Mouse (Mus musculus) forebrain, embryonic 14.5 days (tissue): ENCODE measurements around the gene Foxl2. TPM values are rescaled to one million over a fixed set of nuclear protein-coding genes. Genes with fewer than 3 reads are reported as not detected.

Source experiments
- ATAC-seq: fragments of 200-750 bp; cut with Nextera tagmentation; 2 replicates; pipeline ENCODE4 v1.8.0; 2017; ENCODE audit warnings: mild to moderate bottlenecking, moderate library complexity
- DNase-seq: peaks from one replicate; pipeline ENCODE4 v3.0.0-alpha.2; 2015; ENCODE audit warnings: low spot score
- H3K27ac ChIP-seq: fragments of 300-500 bp; sonication (generic); 2 replicates; pipeline ENCODE4 v1.5.1; 2014; ENCODE audit warnings: low read depth, mild to moderate bottlenecking, control low read depth, low read length, moderate library complexity
- H3K27me3 ChIP-seq: fragments of 300-500 bp; sonication (generic); replicated peaks from 2 replicates; pipeline ENCODE4 v1.6.1; 2014; ENCODE audit warnings: low read length, control low read depth, mixed read lengths; ENCODE audit not compliant: control insufficient read depth, insufficient read depth
- H3K36me3 ChIP-seq: fragments of 300-500 bp; sonication (generic); 2 replicates; pipeline ENCODE4 v1.6.1; 2014; ENCODE audit warnings: low read length, control low read depth; ENCODE audit not compliant: control insufficient read depth, insufficient read depth
- H3K4me1 ChIP-seq: fragments of 300-500 bp; sonication (generic); 2 replicates; pipeline ENCODE4 v1.6.1; 2014; ENCODE audit warnings: antibody characterized with exemption, low read length, control low read depth; ENCODE audit not compliant: control insufficient read depth, insufficient read depth
- H3K4me2 ChIP-seq: fragments of 300-500 bp; sonication (generic); 2 replicates; pipeline ENCODE4 v1.6.1; 2014; ENCODE audit warnings: mild to moderate bottlenecking, control low read depth, low read length
- H3K4me3 ChIP-seq: fragments of 300-500 bp; sonication (generic); 2 replicates; pipeline ENCODE4 v1.5.1; 2014; ENCODE audit warnings: low read depth, low read length, control low read depth
- H3K9ac ChIP-seq: fragments of 300-500 bp; sonication (generic); 2 replicates; pipeline ENCODE4 v1.6.1; 2014; ENCODE audit warnings: mild to moderate bottlenecking, low read length, control low read depth, moderate library complexity
- H3K9me3 ChIP-seq: fragments of 300-500 bp; sonication (generic); replicated peaks from 2 replicates; pipeline ENCODE4 v1.6.1; 2016; ENCODE audit warnings: low read length, control low read depth, mixed read lengths; ENCODE audit not compliant: control insufficient read depth
- WGBS: fragments of 180-500 bp; shearing (Covaris S2); extraction: QIAGEN DNeasy Blood & Tissue Kit; methylation state at CpG from one replicate; pipeline ENCODE4 v1.1.7; 2014; 5-methylcytosine and 5-hydroxymethylcytosine counted together
- polyA plus RNA-seq: library from polyadenylated mRNA; unstranded; fragments of >200 nt; fragmentation: Nextera tagmentation; extraction: Ambion mirVana; gene quantifications from 2 replicates; pipeline ENCODE4 v1.2.1, GENCODE M21; 2014

Foxl2 gene
- 0.43 and 0.72 TPM in 2 replicates for polyA plus RNA-seq

DNA sequence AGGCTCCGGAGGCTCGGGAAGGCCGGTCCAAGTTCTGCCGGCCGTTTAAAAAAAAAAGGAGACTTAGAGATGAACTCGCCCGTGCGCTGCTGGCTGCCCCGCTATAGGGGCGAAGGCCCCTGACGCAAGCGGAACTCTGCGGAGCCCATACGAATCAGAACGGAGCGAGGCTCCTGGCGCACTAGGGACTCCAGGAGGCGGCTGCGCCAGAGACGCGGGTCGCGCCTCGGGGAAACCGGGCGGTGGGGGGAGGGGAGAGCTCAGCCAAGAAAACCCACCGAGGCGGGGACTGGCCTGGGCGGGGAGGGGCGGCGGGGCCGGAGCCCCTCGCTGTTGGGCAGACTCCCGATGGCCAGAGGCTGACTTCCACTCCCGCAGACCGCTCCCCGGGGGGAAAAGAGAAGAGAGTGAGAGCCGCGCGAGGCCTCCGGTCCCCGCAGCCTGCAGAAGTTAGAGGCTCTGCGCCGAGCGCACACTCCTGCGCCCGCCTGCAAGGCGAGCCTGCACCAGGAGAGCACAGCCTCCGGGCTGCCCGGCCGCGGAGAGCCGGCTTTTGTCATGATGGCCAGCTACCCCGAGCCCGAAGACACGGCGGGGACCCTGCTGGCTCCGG lies at the start of gene Foxl2:
Foxl2 (plus strand) TSS at position 186 of the 613 bp plus-strand sequence.
- no peaks in the 10 kb centered on the region for H3K9me3 ChIP-seq
- H3K36me3 ChIP-seq, result no peaks in the 10 kb centered on the region
- peak; percentile 54 for ATAC-seq
- peak within 1 kb of the TSS; percentile 36 for H3K4me3 ChIP-seq
- peaks cover 85% of the 10 kb centered on the region for H3K27me3 ChIP-seq
- peaks cover 19% of the 10 kb centered on the region for H3K4me1 ChIP-seq
- H3K27ac ChIP-seq, result peak within 1 kb of the TSS; percentile 44; the same call in 1 of the 2 replicates
- peak within 1 kb of the TSS; percentile 66 for H3K4me2 ChIP-seq
- WGBS, result under 1% methylated on average over 43 of the region's 58 CpGs
- peak within 1 kb of the TSS; percentile 43 for H3K9ac ChIP-seq
- DNase-seq, result no peak

- H3K4me2 ChIP-seq, result no peak overlapping the region
- H3K27me3 ChIP-seq, result no peaks in the 10 kb centered on the region
- no peak overlapping the region for H3K9ac ChIP-seq
- no peak for DNase-seq
- no peak overlapping the region for H3K27ac ChIP-seq
- ATAC-seq, result no peak
- H3K9me3 ChIP-seq, result no peaks in the 10 kb centered on the region
- no peaks in the 10 kb centered on the region for H3K36me3 ChIP-seq
- no peaks in the 10 kb centered on the region for H3K4me1 ChIP-seq
- H3K4me3 ChIP-seq, result no peak overlapping the region
- WGBS, result 91% methylated on average over 5 of the region's 5 CpGs
Measured at GRCm38 (mm10) chr9:98920629-98921523, 34.2 kb upstream of the Foxl2 start.

- Histone ChIP-seq H3K4me3 (no peak overlapping the region), H3K4me2 (no peak overlapping the region), H3K9ac (no peak overlapping the region), H3K4me1 (no peaks in the 10 kb centered on the region), H3K9me3 (no peaks in the 10 kb centered on the region), H3K36me3 (no peaks in the 10 kb centered on the region), H3K27me3 (no peaks in the 10 kb centered on the region), H3K27ac (no peak overlapping the region)
- DNase-seq, result no peak
- no peak for ATAC-seq
- 16% methylated on average over 6 of the region's 6 CpGs for WGBS
Measured at GRCm38 (mm10) chr9:98923119-98923518, 32.0 kb upstream of the Foxl2 start.

- WGBS, result 52% methylated on average over 6 of the region's 6 CpGs
- Histone ChIP-seq H3K4me3 (no peak overlapping the region), H3K36me3 (no peaks in the 10 kb centered on the region), H3K4me2 (no peak overlapping the region), H3K9me3 (no peaks in the 10 kb centered on the region), H3K4me1 (no peaks in the 10 kb centered on the region), H3K27me3 (no peaks in the 10 kb centered on the region), H3K9ac (no peak overlapping the region), H3K27ac (no peak overlapping the region)
- no peak for DNase-seq
- no peak for ATAC-seq
Measured at GRCm38 (mm10) chr9:98924183-98924582, 30.9 kb upstream of the Foxl2 start.

- ATAC-seq, result no peak
- WGBS, result 91% methylated on average over 2 of the region's 2 CpGs
- no peaks in the 10 kb centered on the region for H3K27me3 ChIP-seq
Measured at GRCm38 (mm10) chr9:98929496-98929895, 25.6 kb upstream of the Foxl2 start.

GRCm38 (mm10) chr9:98932931-98933330 lies 22.2 kb upstream of the Foxl2 start:
- Histone ChIP-seq H3K4me2 (no peak overlapping the region), H3K4me3 (no peak overlapping the region), H3K27ac (no peak overlapping the region), H3K4me1 (no peaks in the 10 kb centered on the region), H3K27me3 (no peaks in the 10 kb centered on the region), H3K9me3 (no peaks in the 10 kb centered on the region), H3K9ac (no peak overlapping the region), H3K36me3 (no peaks in the 10 kb centered on the region)
- DNase-seq, result no peak
- WGBS, result 11% methylated on average over 6 of the region's 6 CpGs
- no peak for ATAC-seq

More at GRCm38 (mm10) chr9:98929496-98929895, 25.6 kb upstream of the Foxl2 start:
- no peaks in the 10 kb centered on the region for H3K9me3 ChIP-seq
- no peak overlapping the region for H3K9ac ChIP-seq
- H3K4me3 ChIP-seq, result no peak overlapping the region
- H3K4me2 ChIP-seq, result no peak overlapping the region
- H3K27ac ChIP-seq, result no peak overlapping the region
- no peaks in the 10 kb centered on the region for H3K36me3 ChIP-seq
- DNase-seq, result no peak
- H3K4me1 ChIP-seq, result no peaks in the 10 kb centered on the region

GRCm38 (mm10) chr9:98935190-98935909 lies 19.7 kb upstream of the Foxl2 start:
- Histone ChIP-seq H3K9ac (no peak overlapping the region), H3K9me3 (no peaks in the 10 kb centered on the region), H3K4me1 (no peaks in the 10 kb centered on the region), H3K4me2 (no peak overlapping the region), H3K4me3 (no peak overlapping the region), H3K36me3 (no peaks in the 10 kb centered on the region), H3K27me3 (no peaks in the 10 kb centered on the region), H3K27ac (no peak overlapping the region)
- ATAC-seq (no peak), DNase-seq (no peak)
- 14% methylated on average over 16 of the region's 16 CpGs for WGBS

GRCm38 (mm10) chr9:98939290-98939689 lies 15.8 kb upstream of the Foxl2 start:
- Histone ChIP-seq H3K27me3 (no peaks in the 10 kb centered on the region), H3K4me2 (no peak overlapping the region), H3K9ac (no peak overlapping the region), H3K27ac (no peak overlapping the region), H3K4me3 (no peak overlapping the region), H3K4me1 (no peaks in the 10 kb centered on the region), H3K9me3 (no peaks in the 10 kb centered on the region), H3K36me3 (no peaks in the 10 kb centered on the region)
- WGBS, result 21% methylated on average over 2 of the region's 2 CpGs
- DNase-seq (no peak), ATAC-seq (no peak)
